Mouse (Mus musculus) R1 (cell line): Measurements from ENCODE around the gene Rpain.

ENCODE experiments used
- DNase-seq: peaks from one replicate; pipeline ENCODE4 v3.0.0-alpha.2; 2018; ENCODE audit warnings: low read depth, low spot score

Rpain gene

DNA sequence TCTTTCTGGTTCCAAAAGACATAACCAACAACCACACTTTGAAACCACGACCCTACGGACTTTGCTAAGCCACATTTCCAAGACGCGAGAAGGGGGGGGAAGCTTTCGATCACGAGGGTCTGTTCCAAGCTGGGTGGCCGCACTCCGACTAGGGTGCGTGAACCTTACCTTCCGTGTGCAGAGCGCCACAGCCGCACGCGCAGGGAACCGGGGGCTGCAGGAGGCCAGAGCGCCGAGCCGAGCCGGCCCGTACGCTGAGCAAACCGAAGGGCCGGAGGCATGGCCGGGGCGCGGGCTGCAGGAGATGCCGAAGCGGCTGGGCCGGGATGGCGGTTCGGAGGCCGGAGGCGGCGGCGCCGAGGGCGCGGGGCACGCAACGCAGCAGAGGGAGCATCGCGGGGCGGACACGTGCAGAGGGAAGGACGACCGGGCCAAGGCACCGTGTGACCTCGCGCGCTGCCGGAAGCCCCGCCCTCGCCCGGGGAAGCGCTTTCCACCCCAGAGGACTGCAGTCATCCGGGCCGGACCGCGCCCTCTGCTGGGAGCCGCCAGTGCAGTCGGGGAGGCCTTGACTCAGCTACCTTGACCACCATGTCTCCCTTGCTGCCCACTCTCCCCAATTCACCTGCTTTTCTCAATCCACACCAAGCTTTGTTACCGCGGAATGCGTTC, 12.7 kb downstream of the Rpain start, which contains the start of gene C1qbp:
C1qbp (minus strand) TSS at position 470 of the 672 bp plus-strand sequence.
- peak; percentile 91 for DNase-seq

DNA sequence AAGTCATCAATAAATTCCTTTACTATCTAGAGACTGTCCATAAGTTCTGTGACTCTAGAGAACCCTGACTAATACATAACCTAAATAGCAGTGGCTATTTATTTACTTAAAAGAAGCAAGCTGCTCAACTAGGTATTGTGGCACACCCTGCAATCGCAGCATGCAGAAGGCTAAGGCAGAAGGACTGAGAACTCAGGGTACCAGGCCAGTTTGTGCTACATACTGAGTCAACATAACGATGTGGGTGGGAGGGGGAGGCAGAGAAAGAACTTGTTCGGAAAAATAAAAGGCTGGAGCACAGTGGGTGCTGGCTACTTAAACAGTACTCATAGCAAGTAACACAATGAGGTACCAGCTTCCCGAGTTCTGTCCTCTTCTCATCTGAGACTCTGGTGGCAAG, 31.2 kb downstream of the Rpain start:
- no peak for DNase-seq

DNA sequence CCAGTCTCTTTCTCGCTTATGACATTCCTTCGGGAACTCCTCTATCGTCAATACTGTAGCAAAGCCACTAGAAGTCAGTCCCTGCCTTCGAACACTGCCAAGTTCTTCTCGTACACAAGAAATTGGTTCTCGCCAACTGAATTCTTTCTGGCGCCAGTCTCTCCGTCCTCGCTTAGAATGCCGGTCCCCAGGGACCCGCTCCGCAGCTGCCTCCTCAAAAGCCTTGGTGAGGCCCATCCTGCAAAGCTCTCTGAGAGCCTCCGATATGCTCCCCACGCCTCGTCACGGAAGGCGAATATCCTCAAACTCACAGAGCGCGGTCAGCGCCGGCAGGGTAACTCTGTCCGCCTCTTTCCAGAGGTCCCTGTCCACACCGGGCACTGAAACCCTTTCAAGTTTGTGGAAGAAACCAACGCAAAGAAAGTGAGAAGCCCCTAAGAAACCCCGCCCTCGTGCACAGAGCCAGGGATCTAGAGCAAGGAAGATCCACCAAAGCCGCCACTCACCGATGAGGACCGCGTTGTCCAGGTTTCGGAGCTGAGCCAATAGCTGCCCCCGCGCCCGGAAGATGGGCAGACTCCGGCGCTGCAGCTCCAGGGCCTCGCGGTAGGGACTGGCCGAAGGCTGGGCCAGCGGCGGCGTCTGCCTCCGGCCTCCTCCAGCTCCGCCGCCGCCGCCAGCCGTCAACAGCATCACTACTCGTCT, 33.8 kb downstream of the Rpain start:
- DNase-seq, result peak; percentile 72

DNA sequence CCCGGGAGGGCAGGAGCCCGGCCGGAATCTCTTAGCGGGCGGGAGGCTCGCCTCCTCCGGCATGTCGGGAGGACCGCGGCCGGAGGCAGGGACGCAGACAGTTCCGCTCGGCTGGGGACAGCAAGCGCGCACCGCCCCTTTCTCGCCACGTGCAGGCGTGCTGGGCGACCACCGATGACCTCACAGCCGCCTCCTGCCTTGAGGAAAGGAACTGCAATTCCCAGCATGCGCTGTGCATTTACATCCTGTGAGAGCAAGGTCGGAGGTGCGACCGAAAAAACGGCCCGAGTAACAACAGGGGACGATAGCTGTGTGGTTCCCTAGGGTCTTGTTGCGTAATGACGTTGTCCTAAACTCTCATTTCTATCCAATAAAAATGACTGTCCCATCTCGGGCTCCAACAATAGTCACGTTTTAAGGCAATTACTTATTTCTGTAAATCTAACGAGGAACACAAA, 34.3 kb downstream of the Rpain start, which contains the start of gene Dhx33:
Dhx33 (minus strand) TSS at position 122 of the 458 bp plus-strand sequence.
- DNase-seq, result peak; percentile 99

DNA sequence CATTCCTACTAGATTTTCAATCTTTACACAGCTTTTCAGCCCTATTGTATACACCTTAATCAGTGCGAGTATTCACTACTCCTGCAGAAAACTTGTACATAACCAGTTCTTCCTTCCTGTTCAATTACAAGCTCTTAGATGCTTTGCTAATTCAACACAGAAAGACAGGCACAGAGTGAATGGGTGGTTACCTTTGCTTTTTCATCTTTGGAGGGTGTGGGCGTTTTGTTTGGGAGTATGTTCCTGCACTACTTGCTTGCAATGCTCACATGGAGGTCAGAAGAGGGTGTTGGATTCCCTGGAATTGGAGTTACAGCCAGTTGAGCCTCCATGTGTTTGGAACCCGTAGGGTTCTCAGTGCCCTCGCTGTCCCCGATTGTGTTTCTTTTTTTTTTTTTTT, 35.0 kb downstream of the Rpain start:
- DNase-seq, result peak; percentile 31

DNA sequence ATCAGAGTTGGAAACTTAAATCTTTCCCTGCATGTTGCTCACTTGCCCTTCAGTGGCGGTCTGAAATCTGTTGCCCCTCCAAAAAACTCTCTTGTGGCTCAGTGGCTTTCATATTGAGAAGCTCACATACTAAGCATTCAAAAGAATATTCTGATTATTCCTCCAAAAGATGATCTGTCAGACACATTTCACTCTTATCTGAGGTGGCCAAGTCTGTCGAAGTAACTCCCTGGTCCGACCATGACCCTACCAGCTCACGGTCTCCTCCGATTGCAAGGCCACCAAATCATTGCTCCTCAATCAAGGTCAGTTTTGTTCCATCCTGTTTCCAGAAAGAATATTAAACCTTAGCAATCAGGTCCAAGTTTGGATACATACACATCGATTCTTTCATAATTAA, 37.0 kb downstream of the Rpain start:
- no peak for DNase-seq

DNA sequence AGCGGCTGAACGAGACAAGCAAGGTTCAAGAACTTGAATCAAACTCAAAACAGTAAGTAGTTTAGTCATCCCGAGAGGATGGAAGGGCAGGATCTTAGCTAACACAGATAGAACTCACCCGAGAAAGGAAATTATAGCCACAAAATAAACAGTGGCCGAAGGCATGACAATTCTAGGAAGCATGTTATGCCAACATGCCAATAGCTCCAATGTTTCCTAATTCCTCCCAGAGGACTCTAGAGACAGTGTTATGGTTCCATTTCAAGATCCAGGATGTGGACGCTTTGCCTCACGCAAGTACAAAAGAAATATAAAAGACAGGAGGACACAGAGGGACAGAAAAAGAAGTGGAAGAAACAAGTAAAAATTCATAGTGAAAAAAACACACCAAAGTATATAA, 37.8 kb downstream of the Rpain start:
- no peak for DNase-seq

DNA sequence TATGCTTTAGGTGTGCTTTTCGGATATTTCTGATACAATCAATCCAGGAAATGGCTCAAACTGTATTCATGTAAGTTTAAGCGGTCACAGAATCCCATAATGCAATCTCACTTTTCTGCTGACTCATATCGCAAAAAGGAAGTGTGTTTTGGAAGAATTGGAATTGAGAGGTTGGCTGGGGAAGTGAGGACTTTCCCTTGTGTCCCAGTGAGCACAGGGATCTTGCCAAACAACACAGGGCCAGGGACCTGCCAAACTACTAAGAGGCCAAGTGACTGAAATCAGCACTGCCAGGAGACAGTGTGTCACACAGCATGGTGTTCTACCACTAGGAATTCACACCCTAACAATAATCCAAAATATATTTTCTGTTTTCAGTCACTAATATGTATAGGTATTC, 38.3 kb downstream of the Rpain start:
- no peak for DNase-seq

DNA sequence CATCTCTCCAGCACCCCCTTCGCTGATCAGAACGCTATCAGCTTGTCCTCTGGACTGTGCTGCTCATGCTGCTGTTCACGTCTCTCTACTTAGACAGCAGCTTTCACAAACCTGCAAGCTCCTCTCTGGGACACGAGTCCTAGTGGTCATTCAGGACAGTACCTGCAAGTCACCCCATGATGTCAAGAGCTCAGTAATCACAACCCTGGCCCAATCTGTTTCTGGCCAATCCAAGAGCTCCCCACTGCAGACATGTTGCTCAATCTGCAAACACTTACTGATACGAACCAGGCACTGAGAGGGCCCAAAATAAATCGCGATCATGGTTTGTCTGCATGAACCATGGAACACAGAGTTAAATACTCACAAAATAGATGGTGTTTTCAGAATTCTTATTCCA, 42.7 kb downstream of the Rpain start:
- peak; percentile 46 for DNase-seq

DNA sequence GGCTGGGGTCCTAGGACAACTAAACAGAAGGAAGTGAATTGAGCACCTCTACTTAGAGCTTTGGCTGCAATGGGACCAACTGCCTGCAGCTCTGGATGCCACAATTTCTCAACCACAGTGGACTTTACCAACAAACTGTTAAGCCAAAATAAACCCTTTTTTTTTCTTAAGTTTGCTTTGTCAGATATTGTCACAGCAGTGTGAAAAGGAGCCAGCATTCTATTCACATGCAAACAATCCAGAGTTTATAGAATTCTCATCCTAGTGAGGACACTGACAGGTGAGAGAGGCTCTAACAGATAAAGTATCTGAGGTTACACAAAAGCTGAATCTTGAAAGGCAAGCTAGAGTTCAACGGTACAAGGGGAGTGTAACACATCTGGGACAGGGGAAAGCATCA, 47.0 kb downstream of the Rpain start:
- no peak for DNase-seq

DNA sequence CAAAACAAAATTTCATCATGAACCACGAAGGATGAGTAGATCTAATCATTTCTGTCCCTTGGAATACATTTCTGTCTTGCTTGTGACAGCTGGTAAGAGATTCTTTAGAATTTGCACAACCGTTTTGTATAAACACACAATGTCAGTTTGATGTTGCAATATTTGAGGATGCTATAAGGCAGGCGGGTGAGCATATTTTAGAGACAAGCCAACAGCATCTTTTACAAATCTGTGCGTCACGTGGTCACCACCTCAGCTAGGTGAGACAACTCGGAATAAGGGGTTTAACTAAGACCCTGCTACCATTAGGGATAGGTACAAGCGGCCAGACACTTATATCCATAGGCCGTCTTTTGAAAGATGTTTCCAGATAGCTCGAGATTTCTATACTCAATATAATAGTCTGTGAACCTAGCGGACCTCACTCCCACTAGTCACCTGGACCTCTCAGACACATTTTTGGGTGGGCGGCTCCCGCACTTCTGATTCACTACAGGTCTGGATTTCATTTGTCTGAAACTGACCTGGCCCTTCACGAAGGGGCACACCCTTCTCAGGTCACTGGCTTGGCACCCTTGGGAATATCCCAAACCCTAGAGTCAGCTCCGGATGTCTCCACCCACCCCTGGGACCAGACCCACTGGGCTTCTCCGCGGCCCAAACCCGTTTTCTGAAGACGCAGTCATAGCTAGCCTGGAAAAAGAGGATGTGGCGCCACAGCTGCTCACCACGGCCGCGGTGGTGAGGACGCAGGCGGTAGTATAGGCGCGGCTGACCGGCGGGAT, 48.6 kb downstream of the Rpain start:
- DNase-seq, result no peak

DNA sequence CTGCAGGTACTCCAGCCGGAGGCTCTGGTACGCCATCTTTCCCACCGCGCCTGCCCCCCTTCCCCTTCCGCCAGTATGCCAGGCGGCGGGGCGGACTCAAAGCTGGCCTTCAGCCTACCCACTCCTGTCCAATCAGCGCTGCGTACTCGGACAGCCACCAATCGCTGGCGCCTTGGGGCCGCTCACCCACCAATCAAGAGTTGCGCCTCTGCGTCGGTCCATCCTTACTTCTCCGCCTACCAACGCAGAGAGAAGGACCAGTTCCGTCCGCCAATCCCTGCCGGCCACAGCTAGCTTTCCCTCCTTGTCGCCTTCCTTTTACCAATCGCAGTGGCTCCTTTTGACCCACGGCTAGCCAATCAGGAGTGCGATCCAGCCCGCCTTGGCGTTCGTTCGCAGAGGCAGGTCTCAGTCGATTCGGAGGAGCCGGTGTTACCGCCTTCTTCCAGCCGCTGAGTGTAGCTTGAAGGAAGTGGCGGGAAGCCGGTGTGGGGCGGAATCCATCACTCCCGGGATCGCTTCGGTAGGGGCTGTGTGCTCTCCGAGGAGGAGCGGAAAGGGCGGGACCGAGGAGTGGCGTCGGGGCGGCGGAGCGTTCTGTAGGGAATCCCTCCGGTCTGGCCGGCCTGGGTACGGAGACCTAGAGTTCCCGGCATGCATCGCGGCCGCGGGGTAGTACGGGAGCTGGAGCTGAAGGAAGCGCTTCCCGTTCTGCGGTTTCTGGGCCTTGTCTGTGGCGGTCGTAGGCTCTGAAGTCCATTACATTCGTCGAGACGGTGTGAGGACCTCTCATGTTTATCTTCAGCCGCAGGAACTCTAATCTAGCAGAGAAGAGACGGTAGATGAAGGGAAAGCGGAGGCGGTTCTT, 49.4 kb downstream of the Rpain start, which contains the start of the genes Mis12 and Derl2:
Mis12 (plus strand) TSS at position 411 of the 868 bp plus-strand sequence.
Derl2 (minus strand) TSS at position 641 of the 868 bp plus-strand sequence.
- DNase-seq, result peak; percentile 100
